21 mouse cellular contexts compared by ENCODE assay signal in genomic region chr6:27951433-27951832, GRCm38 (mm10).
A peak's percentile ranks its signal among the peaks of the same experiment; 100 is the strongest.
DNase-seq lines count a peak whose midpoint lies in the region; ATAC-seq and TF ChIP-seq lines count a peak whose summit lies in the region.
"Had no signal": no experiment of that assay in that cellular context is flagged by ENCODE, and none has a peak within 500 bp of the region (broad histone marks: within the 10 kb centered on the region; RNA-seq: fewer than 3 reads in every experiment).

No protein-coding gene starts in this region.

- no peak overlapping the region for H3K9ac ChIP-seq in midbrain, embryonic 11.5 days (ENCODE audit: low read length)
- H3K9ac ChIP-seq in midbrain, postnatal 0 days (replicated peaks; ENCODE audit: low read length, poor library complexity, severe bottlenecking) = no peak overlapping the region
- H3K9ac ChIP-seq in midbrain, embryonic 12.5 days (replicated peaks) = no peak overlapping the region
- H3K9ac ChIP-seq in midbrain, embryonic 13.5 days (replicated peaks) = no peak overlapping the region
- no peak overlapping the region for H3K9ac ChIP-seq in neural tube, embryonic 12.5 days
- H3K9ac ChIP-seq in neural tube, embryonic 15.5 days (replicated peaks) = no peak overlapping the region

- no peaks in the 10 kb centered on the region for H3K9me3 ChIP-seq in midbrain, embryonic 11.5 days (ENCODE audit: control insufficient read depth, low read length)
- H3K9me3 ChIP-seq in midbrain, postnatal 0 days (ENCODE audit: low read length) = no peaks in the 10 kb centered on the region
- H3K9me3 ChIP-seq in midbrain, embryonic 12.5 days = no peaks in the 10 kb centered on the region
- H3K9me3 ChIP-seq in midbrain, embryonic 13.5 days = no peaks in the 10 kb centered on the region
- H3K9me3 ChIP-seq in neural tube, embryonic 12.5 days = no peaks in the 10 kb centered on the region
- H3K9me3 ChIP-seq in neural tube, embryonic 15.5 days (replicated peaks) = no peaks in the 10 kb centered on the region
- H3K9me3 ChIP-seq: G1E had no signal

- no peaks in the 10 kb centered on the region for H3K36me3 ChIP-seq in midbrain, embryonic 11.5 days (ENCODE audit: control insufficient read depth, insufficient read depth, low read length)
- H3K36me3 ChIP-seq in midbrain, postnatal 0 days (ENCODE audit: insufficient read depth, low read length) = no peaks in the 10 kb centered on the region
- no peaks in the 10 kb centered on the region for H3K36me3 ChIP-seq in midbrain, embryonic 12.5 days
- no peaks in the 10 kb centered on the region for H3K36me3 ChIP-seq in midbrain, embryonic 13.5 days
- no peaks in the 10 kb centered on the region for H3K36me3 ChIP-seq in neural tube, embryonic 12.5 days
- H3K36me3 ChIP-seq in neural tube, embryonic 15.5 days = no peaks in the 10 kb centered on the region
- H3K36me3 ChIP-seq: G1E had no signal

- no peak overlapping the region for H3K27ac ChIP-seq in midbrain, embryonic 11.5 days (ENCODE audit: low read depth, low read length)
- H3K27ac ChIP-seq in midbrain, postnatal 0 days (ENCODE audit: low read depth, low read length) = no peak overlapping the region
- no peak overlapping the region for H3K27ac ChIP-seq in midbrain, embryonic 12.5 days (replicated peaks)
- H3K27ac ChIP-seq in midbrain, embryonic 13.5 days = no peak overlapping the region
- no peak overlapping the region for H3K27ac ChIP-seq in neural tube, embryonic 12.5 days
- no peak overlapping the region for H3K27ac ChIP-seq in neural tube, embryonic 15.5 days (replicated peaks)

- no peaks in the 10 kb centered on the region for H3K27me3 ChIP-seq in midbrain, embryonic 11.5 days (ENCODE audit: control insufficient read depth, insufficient read depth, low read length)
- H3K27me3 ChIP-seq in midbrain, postnatal 0 days (ENCODE audit: insufficient read depth, low read length) = no peaks in the 10 kb centered on the region
- no peaks in the 10 kb centered on the region for H3K27me3 ChIP-seq in midbrain, embryonic 12.5 days
- H3K27me3 ChIP-seq in midbrain, embryonic 13.5 days = no peaks in the 10 kb centered on the region
- H3K27me3 ChIP-seq in neural tube, embryonic 12.5 days (replicated peaks) = no peaks in the 10 kb centered on the region
- H3K27me3 ChIP-seq in neural tube, embryonic 15.5 days (replicated peaks) = no peaks in the 10 kb centered on the region
- H3K27me3 ChIP-seq: CH12.LX had no signal

- ATAC-seq in midbrain, embryonic 11.5 days (ENCODE audit: low FRiP score) = 0 out of 2 replicates have a peak, but pooled peaks have one; percentile 27
- ATAC-seq in midbrain, postnatal 0 days (ENCODE audit: low FRiP score) = no peak
- ATAC-seq in midbrain, embryonic 12.5 days (ENCODE audit: low FRiP score, low read depth) = peak; percentile 58; the same call in 1 of the 2 replicates
- no peak for ATAC-seq in midbrain, embryonic 13.5 days
- ATAC-seq in neural tube, embryonic 12.5 days (ENCODE audit: low FRiP score, low read depth) = 0 out of 2 replicates have a peak, but pooled peaks have one; percentile 29
- no peak for ATAC-seq in neural tube, embryonic 15.5 days (ENCODE audit: low FRiP score)
- ATAC-seq: activated CD4-positive, CD25-positive, alpha-beta regulatory T cell, adult 4 months; CD4-positive, CD25-positive, alpha-beta regulatory T cell, adult 4 months; Patski had no signal

- peak; percentile 69 for DNase-seq in midbrain, embryonic 11.5 days (ENCODE audit: low spot score, missing footprints)
- DNase-seq in midbrain, postnatal 0 days (ENCODE audit: low spot score) = no peak
- DNase-seq: adrenal gland, adult 2 months; adrenal gland, adult 8-10 months; adrenal gland, postnatal 10 days; adrenal gland, postnatal 14 days; adrenal gland, postnatal 25 days; adrenal gland, postnatal 36 days; B cell, adult 2 months; cerebellum, adult 11 months; cerebellum, adult 11-12 months; cerebellum, adult 18-20 months had no signal

- no peak overlapping the region for H3K4me3 ChIP-seq in midbrain, embryonic 11.5 days (ENCODE audit: low read depth, low read length)
- H3K4me3 ChIP-seq in midbrain, postnatal 0 days (ENCODE audit: low read depth, low read length) = no peak overlapping the region
- H3K4me3 ChIP-seq in midbrain, embryonic 12.5 days = no peak overlapping the region
- H3K4me3 ChIP-seq in midbrain, embryonic 13.5 days (replicated peaks) = no peak overlapping the region
- H3K4me3 ChIP-seq in neural tube, embryonic 12.5 days = no peak overlapping the region
- no peak overlapping the region for H3K4me3 ChIP-seq in neural tube, embryonic 15.5 days (replicated peaks)

- no peak overlapping the region for H3K4me2 ChIP-seq in midbrain, embryonic 11.5 days
- no peak overlapping the region for H3K4me2 ChIP-seq in midbrain, postnatal 0 days (ENCODE audit: low read depth, low read length, poor library complexity, severe bottlenecking)
- no peak overlapping the region for H3K4me2 ChIP-seq in midbrain, embryonic 12.5 days (replicated peaks)
- no peak overlapping the region for H3K4me2 ChIP-seq in midbrain, embryonic 13.5 days (replicated peaks)
- H3K4me2 ChIP-seq in neural tube, embryonic 12.5 days (replicated peaks) = no peak overlapping the region
- no peak overlapping the region for H3K4me2 ChIP-seq in neural tube, embryonic 15.5 days

- H3K4me1 ChIP-seq in midbrain, embryonic 11.5 days (ENCODE audit: control insufficient read depth, insufficient read depth, low read length) = no peaks in the 10 kb centered on the region
- H3K4me1 ChIP-seq in midbrain, postnatal 0 days (ENCODE audit: insufficient read depth, low read length) = no peaks in the 10 kb centered on the region
- H3K4me1 ChIP-seq in midbrain, embryonic 12.5 days = no peaks in the 10 kb centered on the region
- peaks cover 6% of the 10 kb centered on the region; the same call in 1 of the 2 replicates for H3K4me1 ChIP-seq in midbrain, embryonic 13.5 days (replicated peaks)
- H3K4me1 ChIP-seq in neural tube, embryonic 12.5 days = 0 out of 2 replicates have a peak, but pooled peaks cover 9% of the 10 kb centered on the region
- 0 out of 2 replicates have a peak, but pooled peaks cover 6% of the 10 kb centered on the region for H3K4me1 ChIP-seq in neural tube, embryonic 15.5 days

- TF ChIP-seq CTCF in midbrain, postnatal 0 days (IDR thresholded peaks at IDR 0.05) = no peak

- 73% methylated on average over 5 of the region's 5 CpGs for WGBS in midbrain, embryonic 11.5 days
- 65% methylated on average over 5 of the region's 5 CpGs for WGBS in midbrain, postnatal 0 days
- WGBS in midbrain, embryonic 12.5 days = 72% methylated on average over 5 of the region's 5 CpGs
- 73% methylated on average over 5 of the region's 5 CpGs for WGBS in midbrain, embryonic 13.5 days
- WGBS in neural tube, embryonic 12.5 days = 66% methylated on average over 5 of the region's 5 CpGs
- WGBS in neural tube, embryonic 15.5 days = 60% methylated on average over 5 of the region's 5 CpGs

Comparison
In these comparisons a context has a peak if more than half of its experiments do, and no peak if none do; other contexts are left out.
1. ATAC-seq: peak in midbrain, embryonic 11.5 days (single experiment), midbrain, embryonic 12.5 days (single experiment) and neural tube, embryonic 12.5 days (single experiment); none in midbrain, postnatal 0 days (single experiment), midbrain, embryonic 13.5 days (single experiment) and neural tube, embryonic 15.5 days (single experiment).